Mouse (Mus musculus) v-Abl transformed pro-B cells (cell line): ENCODE results near the gene Rxrg.

ENCODE experiments used
- in situ Hi-C, 2 experiments: fragments of 400-800 bp; cut with MboI; formaldehyde crosslinking; loops; one replicate each; pipeline ENCODE4 v1.15.1; 2025; ENCODE audit not compliant: unreplicated experiment in 2 of 2

Rxrg gene

GRCm38 (mm10) chr1:167638901-167639300 is 40.7 kb downstream of the Rxrg start:
- in situ Hi-C loops = loop anchor here (5.0 to 25.0 kb wide), 6 partner anchors 222 to 1827 kb away; no protein-coding TSS in a partner anchor

- in situ Hi-C loops = loop anchor here (5.0 to 25.0 kb wide), 6 partner anchors 228 to 1833 kb away; no protein-coding TSS in a partner anchor
Measured at GRCm38 (mm10) chr1:167644866-167645537, 46.8 kb downstream of the Rxrg start.

DNA sequence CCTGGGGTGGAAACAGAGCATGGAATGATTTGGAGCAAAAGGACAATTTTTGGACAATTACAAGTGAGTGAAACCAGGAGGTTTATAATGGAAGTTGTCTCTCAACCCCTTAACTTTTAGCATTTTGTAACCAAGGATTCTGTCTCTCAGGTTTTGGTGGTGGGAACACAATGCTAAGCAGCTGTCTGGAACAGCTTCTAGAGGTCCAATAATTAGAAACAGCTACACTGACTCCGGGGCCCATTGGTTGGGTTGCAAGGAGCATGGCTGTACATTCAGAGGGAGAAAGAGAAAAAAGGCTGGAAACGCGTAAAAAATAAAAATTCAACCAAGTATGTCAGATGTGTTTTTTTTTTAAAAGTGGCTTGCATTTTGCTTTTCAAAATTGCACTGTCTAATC is 50.5 kb downstream of the Rxrg start:
- in situ Hi-C loops = loop anchor here (10.0 to 25.0 kb wide), 5 partner anchors 434 to 1836 kb away; no protein-coding TSS in a partner anchor

GRCm38 (mm10) chr1:167649122-167649633 is 51.0 kb downstream of the Rxrg start:
- in situ Hi-C loops = loop anchor here (10.0 to 25.0 kb wide), 5 partner anchors 434 to 1837 kb away; no protein-coding TSS in a partner anchor

- in situ Hi-C loops = no loop called here
Measured at GRCm38 (mm10) chr1:167652336-167652735, 54.2 kb downstream of the Rxrg start.

- in situ Hi-C loops = no loop called here
Measured at GRCm38 (mm10) chr1:167659065-167659464, 60.9 kb downstream of the Rxrg start.

DNA sequence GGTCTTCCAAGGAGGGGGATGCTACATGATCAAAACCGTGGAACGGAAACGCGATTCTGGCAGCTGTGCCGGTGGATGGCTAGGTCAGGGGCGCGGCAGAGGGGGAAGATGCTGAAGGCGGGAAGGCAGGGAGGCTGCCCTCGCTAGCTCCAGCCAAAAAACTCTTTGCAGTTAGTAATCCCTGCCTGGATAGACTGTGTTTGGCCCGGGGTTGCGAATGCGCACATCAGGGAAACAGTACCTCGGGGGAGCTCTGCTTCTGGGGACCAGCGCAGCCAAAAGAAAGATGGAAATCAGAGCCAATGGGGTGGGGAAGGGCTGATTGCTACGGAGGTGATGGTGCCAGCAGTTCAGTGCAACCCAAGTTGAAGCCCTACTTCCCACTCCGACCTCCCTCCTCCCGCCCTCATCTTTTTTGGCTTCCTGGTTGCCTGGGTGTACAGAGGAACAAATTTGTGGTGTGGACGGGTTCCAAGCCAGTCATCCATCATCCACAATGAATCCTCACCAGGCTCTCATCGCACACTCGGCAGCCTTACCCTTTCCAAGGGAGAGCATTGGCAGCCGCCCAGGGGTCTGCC is 62.4 kb downstream of the Rxrg start:
- in situ Hi-C loops = no loop called here

DNA sequence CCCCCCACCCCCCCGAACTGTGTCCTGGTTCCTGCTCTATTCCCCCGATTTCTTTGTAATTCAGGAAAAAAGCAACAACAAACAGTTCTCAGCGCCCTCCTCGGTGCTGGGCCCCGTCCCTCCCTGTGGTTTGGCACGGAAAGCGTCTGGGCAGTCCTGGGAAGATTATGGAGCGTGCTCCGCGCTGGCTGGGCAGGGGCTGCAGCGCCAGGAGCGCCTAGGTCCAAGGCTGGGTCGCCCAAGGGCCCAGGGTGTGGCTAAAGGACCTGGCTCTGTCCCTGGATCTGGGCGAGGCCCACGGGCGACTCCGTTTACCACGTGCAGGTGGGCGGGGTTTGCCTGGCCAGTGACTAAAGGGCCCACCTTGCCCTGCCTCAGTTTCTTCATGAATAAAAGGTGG is 62.9 kb downstream of the Rxrg start:
- in situ Hi-C loops = no loop called here

GRCm38 (mm10) chr1:167663136-167663535 is 65.0 kb downstream of the Rxrg start:
- in situ Hi-C loops = no loop called here

DNA sequence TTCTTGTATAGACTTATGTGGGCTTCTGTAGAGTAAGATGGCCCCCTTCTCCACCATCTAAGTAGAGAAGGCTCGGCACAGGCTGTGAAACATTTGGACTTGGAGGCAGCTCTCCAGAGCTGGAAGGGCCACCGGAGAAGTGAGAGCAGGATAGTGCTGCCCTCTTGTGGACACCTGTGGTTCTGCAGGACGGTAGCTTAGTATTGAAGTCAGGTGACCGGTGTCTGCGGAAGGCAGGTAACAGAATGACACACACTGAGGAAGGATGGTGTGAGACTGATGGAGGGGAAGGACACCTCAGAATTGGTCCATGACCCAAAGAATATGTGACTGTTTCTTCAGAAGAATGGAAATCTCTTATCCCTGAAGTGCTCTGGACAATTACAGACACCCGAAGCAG is 71.6 kb downstream of the Rxrg start:
- in situ Hi-C loops = no loop called here

GRCm38 (mm10) chr1:167672433-167672987 is 74.3 kb downstream of the Rxrg start:
- in situ Hi-C loops = no loop called here

DNA sequence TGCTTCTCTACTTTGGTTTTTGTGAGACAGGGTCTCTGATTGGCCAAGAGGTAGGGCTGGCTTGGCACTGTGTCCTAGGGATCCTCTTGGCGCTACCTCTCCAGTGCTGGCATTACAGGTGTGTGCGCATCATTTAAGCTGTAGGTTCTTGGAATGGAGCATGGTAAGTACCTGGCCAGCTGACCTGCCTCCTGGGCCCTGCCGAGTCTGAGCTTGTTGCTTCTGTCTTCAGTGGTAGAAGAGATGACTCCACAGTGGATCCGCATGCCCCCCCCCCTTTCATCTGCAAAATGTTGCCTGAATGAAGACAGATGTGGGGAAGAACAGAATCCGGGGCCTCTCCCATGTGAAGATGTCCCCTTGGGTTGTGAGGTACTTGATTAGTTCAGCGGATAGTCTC is 80.9 kb downstream of the Rxrg start:
- in situ Hi-C loops = no loop called here

GRCm38 (mm10) chr1:167688001-167688346 is 89.8 kb downstream of the Rxrg start:
- in situ Hi-C loops = no loop called here

DNA sequence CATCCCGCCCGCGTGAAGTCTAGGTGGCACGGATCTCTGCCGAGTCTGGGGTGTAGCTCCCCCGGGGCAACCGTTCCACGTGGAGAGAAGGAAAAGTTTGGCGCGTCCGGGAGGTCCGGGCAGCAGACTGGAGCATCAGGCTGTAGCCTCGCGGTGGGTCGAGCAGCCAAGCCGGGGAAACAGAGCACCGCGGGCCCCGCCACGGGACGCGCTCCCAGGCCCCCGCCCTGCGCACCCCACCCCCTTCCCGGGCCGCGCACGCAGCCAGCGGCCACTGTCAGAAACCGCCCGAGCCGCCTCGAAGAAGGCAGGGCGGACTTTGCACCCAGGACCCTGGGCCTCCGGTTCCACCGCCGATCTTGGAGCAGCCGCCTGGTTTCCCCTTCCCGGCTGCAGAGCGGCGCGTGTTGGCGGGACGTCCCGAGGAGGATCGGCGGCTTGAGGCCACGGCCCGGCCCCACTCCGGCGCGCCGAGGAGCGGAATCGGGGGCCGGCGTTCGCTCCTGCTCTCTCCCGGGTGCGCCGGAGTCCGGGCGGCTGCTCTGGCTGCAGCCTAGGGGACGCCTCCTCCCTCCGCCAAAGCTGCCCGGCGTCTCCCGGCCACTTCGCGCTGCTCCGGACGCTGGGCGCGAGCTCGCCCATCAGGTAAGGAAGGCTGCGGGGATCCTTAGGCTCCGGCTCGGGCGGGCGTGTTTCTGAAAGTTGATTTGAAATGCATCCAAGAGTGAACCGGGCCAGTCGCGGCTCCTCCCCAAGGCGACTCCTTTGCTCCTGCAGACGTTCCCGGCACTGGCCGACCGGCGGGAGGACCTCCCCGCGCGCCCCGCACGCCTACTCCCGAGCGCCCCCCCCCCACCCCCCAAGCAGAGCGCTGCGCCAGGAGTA is 90.4 kb downstream of the Rxrg start:
- in situ Hi-C loops = no loop called here

DNA sequence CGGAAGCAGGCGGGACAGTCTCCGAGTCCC is 90.9 kb downstream of the Rxrg start, which contains the start of gene Lmx1a:
Lmx1a (plus strand) TSS at position 6 of the 30 bp plus-strand sequence.
- in situ Hi-C loops = no loop called here
